Mouse (Mus musculus) olfactory bulb, adult 2 months (tissue): ENCODE results near the gene Epb41.

Experiments
- CTCF ChIP-seq: fragments of 200-500 bp; IDR thresholded peaks from 2 replicates; pipeline ENCODE4 v1.5.1; 2012; ENCODE audit warnings: low read depth, mild to moderate bottlenecking, low read length, moderate library complexity; ENCODE audit not compliant: insufficient read depth
- POLR2A ChIP-seq: fragments of 200-500 bp; IDR thresholded peaks from 2 replicates; pipeline ENCODE4 v1.6.1; 2012; ENCODE audit warnings: mild to moderate bottlenecking, low read depth, low read length, moderate library complexity; ENCODE audit not compliant: insufficient read depth

DNA sequence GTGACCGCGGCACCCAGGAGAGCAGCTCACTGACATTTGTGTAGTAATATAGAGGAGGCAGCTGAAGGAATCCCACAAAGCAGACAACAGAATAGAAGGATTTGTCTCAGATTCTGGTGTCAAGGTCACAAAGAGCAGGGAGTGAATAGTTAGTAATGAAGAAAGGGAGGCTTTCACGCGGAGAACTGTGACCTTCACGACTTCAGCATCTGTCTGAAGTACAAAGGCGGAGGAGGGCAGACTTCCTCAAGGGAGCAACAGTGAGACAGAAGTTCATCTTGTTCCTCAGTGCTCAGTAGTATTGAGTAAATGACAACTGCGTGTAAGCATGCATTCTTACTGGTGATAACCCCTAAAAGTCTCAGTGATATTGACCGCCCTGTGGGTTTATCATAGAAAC, 124.5 kb downstream of the Epb41 start:
- TF ChIP-seq CTCF (no peak), POLR2A (no peak)
